Mouse (Mus musculus) intestine, postnatal 0 days (tissue): ENCODE data around the gene Cacng2. TPM values are rescaled to one million over a fixed set of nuclear protein-coding genes. Genes with fewer than 3 reads are reported as not detected.

Experiments
- ATAC-seq: fragments of 200-750 bp; cut with Nextera tagmentation; 2 replicates; pipeline ENCODE4 v1.8.0; 2017; ENCODE audit warnings: mild to moderate bottlenecking, moderate TSS enrichment, moderate library complexity
- H3K27ac ChIP-seq: fragments of 300-500 bp; sonication (generic); 2 replicates; pipeline ENCODE4 v1.5.1; 2014; ENCODE audit warnings: mild to moderate bottlenecking, low read depth, low read length, moderate library complexity
- H3K27me3 ChIP-seq: fragments of 300-500 bp; sonication (generic); replicated peaks from 2 replicates; pipeline ENCODE4 v1.6.1; 2014; ENCODE audit warnings: low read length, mixed read lengths; ENCODE audit not compliant: control insufficient read depth, insufficient read depth
- H3K36me3 ChIP-seq: fragments of 300-500 bp; sonication (generic); 2 replicates; pipeline ENCODE4 v1.6.1; 2014; ENCODE audit warnings: mild to moderate bottlenecking, moderate library complexity; ENCODE audit not compliant: control insufficient read depth, insufficient read depth
- H3K4me1 ChIP-seq: fragments of 300-500 bp; sonication (generic); replicated peaks from 2 replicates; pipeline ENCODE4 v1.6.1; 2014; ENCODE audit warnings: antibody characterized with exemption, low read length, mixed read lengths; ENCODE audit not compliant: control insufficient read depth, insufficient read depth
- H3K4me2 ChIP-seq: fragments of 300-500 bp; sonication (generic); replicated peaks from 2 replicates; pipeline ENCODE4 v1.6.1; 2014; ENCODE audit warnings: low read depth, mild to moderate bottlenecking, moderate library complexity
- H3K4me3 ChIP-seq: fragments of 300-500 bp; sonication (generic); 2 replicates; pipeline ENCODE4 v1.5.1; 2014; ENCODE audit warnings: low read depth, low read length
- H3K9ac ChIP-seq: fragments of 300-500 bp; sonication (generic); 2 replicates; pipeline ENCODE4 v1.6.1; 2014; ENCODE audit warnings: mild to moderate bottlenecking, low read depth, low read length
- H3K9me3 ChIP-seq: fragments of 300-500 bp; sonication (generic); 2 replicates; pipeline ENCODE4 v1.6.1; 2016; ENCODE audit warnings: mixed run types; ENCODE audit not compliant: control insufficient read depth
- CTCF ChIP-seq: sonication (generic); IDR thresholded peaks from 2 replicates; pipeline ENCODE4 v1.5.1; 2016; ENCODE audit warnings: low read depth, mild to moderate bottlenecking, control low read depth, antibody characterized with exemption, moderate library complexity
- WGBS: fragments of 180-500 bp; shearing (Covaris S2); extraction: QIAGEN DNeasy Blood & Tissue Kit; methylation state at CpG from one replicate; pipeline ENCODE4 v1.1.7; 2014; 5-methylcytosine and 5-hydroxymethylcytosine counted together
- polyA plus RNA-seq: library from polyadenylated mRNA; unstranded; fragments of >200 nt; fragmentation: Nextera tagmentation; extraction: Ambion mirVana; gene quantifications from 2 replicates; pipeline ENCODE4 v1.2.1, GENCODE M21; 2015

The Cacng2 gene
- polyA plus RNA-seq, 1 experiment from 2014 or later = 0.05 TPM

DNA sequence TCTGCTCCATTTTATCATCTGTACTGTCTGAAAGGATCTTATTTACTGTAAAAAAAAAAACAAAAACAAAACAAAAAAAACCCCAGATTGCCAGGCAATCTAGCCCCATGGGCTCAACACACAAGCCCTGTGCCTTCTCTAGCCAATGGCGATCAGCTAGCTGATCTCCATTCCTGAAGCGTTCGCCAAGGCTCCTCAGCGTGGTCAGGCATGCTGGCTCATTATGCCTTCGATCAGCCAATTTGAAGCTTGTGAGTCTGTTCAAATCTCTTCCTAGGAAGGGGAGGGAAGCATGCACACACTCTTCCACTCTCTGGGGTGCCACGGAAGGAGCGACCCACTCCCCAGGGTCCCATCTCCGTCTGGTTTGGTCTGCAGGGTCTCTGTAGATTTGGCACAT, 37.5 kb upstream of the Cacng2 start:
- Histone ChIP-seq H3K4me2 (no peak overlapping the region), H3K4me1 (no peaks in the 10 kb centered on the region), H3K9ac (no peak overlapping the region), H3K4me3 (no peak overlapping the region), H3K27me3 (no peaks in the 10 kb centered on the region), H3K36me3 (no peaks in the 10 kb centered on the region), H3K27ac (no peak overlapping the region), H3K9me3 (no peaks in the 10 kb centered on the region)
- ATAC-seq = no peak
- TF ChIP-seq CTCF = no peak
- WGBS = 85% methylated on average over 8 of the region's 8 CpGs

DNA sequence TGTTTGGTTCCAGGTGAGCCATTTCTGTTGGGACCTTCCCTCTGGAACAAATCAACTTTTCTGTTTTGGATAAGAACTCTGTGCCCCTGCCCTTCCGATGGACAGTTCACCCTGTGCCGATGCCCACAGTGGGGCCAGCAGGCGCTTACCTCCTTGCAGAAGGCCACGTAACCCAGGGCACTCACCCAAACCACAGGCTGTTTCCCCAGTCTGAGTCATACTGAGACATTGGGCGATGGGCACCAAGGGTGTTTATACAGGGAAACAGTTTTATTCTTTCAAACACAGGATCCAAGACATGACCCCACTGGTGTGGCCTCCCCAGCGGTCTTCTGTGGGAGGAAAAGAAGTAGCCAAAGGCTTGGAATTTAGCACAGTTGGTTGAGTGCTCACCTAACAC, 35.6 kb upstream of the Cacng2 start:
- Histone ChIP-seq H3K36me3 (no peaks in the 10 kb centered on the region), H3K27ac (no peak overlapping the region), H3K4me1 (no peaks in the 10 kb centered on the region), H3K9ac (no peak overlapping the region), H3K27me3 (no peaks in the 10 kb centered on the region), H3K9me3 (no peaks in the 10 kb centered on the region), H3K4me2 (no peak overlapping the region), H3K4me3 (no peak overlapping the region)
- WGBS = 85% methylated on average over 6 of the region's 6 CpGs
- no peak for ATAC-seq
- TF ChIP-seq CTCF = no peak

DNA sequence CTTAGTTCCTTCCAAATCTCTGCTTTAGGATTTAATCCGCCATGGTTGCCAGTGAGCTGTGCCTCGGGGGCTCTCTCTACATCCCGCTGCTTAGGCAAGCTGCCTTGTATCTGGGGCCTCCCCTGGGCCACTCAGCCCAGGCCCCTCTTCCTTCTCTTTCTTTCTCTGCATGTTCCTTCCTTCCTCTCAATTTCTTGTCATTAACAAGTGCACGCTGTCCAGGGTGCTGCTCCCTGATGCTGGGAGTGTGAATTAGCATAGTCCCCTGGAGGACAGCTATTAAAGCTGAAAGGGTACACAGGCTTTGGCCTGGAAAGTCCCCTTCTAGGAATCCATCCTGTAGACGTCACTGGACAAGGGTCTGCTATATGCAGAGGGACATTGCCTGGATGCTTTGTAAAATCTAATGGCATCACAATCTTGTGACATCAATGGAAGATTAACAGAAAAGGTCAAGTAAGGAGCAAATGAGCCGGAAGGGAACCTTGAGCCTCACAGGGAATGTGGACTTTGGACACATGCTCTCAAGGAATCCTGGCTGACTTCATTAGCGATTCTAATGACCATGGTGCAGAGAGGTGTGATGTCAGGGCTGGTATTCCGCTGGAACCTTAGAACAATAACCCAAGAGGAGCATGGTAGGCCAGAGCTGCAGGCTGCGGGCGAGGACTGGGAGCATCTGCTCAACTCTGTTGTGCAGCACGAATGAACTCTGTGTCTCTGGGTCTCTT, 33.4 kb upstream of the Cacng2 start:
- Histone ChIP-seq H3K4me1 (no peaks in the 10 kb centered on the region), H3K4me3 (no peak overlapping the region), H3K4me2 (no peak overlapping the region), H3K9me3 (no peaks in the 10 kb centered on the region), H3K9ac (no peak overlapping the region), H3K27me3 (no peaks in the 10 kb centered on the region), H3K36me3 (no peaks in the 10 kb centered on the region), H3K27ac (no peak overlapping the region)
- TF ChIP-seq CTCF = no peak
- no peak for ATAC-seq
- WGBS = 48% methylated on average over 11 of the region's 11 CpGs

DNA sequence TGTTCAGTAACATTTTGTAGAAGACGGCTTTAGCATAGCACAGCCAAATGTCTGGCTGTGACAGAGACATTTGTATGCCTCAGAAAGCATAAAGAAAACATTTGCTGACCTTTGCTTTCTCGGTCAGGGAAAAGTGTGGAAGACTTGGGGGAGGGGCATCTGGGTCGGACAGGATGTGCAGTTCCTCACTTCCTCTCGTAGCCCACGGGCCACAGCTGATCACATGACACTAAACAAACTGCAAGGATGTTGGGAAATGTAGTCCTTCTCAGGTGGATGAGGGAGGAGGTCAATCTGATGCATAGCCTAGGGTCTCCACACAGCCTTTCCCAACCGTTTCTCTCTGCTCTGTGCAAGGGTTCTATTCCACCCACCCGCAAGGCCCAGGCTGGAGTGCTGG, 28.7 kb upstream of the Cacng2 start:
- H3K4me2 ChIP-seq = no peak overlapping the region
- H3K27ac ChIP-seq = no peak overlapping the region
- no peaks in the 10 kb centered on the region for H3K27me3 ChIP-seq
- H3K36me3 ChIP-seq = no peaks in the 10 kb centered on the region
- TF ChIP-seq CTCF = no peak
- 69% methylated on average over 7 of the region's 7 CpGs for WGBS
- no peaks in the 10 kb centered on the region for H3K9me3 ChIP-seq
- no peak overlapping the region for H3K4me3 ChIP-seq
- no peak for ATAC-seq
- H3K4me1 ChIP-seq = no peaks in the 10 kb centered on the region
- H3K9ac ChIP-seq = no peak overlapping the region

DNA sequence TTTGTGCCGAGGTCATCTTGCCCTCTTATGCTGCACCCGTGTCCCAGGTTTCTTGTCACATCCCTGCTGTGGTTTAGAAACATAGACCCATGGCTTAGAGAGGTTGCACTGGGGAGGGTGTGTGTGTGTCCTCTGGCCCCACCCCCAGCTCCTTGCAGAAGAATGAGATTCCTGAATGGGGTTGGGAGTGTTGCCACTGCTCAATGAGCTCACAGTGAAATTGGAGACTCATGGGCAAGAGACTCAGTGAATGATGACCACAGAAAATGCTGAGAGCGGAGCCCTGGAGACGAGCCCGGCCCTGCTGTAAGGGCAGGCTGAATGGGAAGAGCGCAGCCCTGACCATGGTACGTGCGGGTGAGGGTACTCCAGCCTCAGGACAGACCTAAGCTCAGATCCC, 20.4 kb upstream of the Cacng2 start:
- Histone ChIP-seq H3K9ac (no peak overlapping the region), H3K4me3 (no peak overlapping the region), H3K4me2 (no peak overlapping the region), H3K27me3 (no peaks in the 10 kb centered on the region), H3K9me3 (no peaks in the 10 kb centered on the region), H3K27ac (no peak overlapping the region), H3K4me1 (no peaks in the 10 kb centered on the region), H3K36me3 (no peaks in the 10 kb centered on the region)
- no peak for TF ChIP-seq CTCF
- WGBS = 66% methylated on average over 8 of the region's 8 CpGs
- no peak for ATAC-seq

DNA sequence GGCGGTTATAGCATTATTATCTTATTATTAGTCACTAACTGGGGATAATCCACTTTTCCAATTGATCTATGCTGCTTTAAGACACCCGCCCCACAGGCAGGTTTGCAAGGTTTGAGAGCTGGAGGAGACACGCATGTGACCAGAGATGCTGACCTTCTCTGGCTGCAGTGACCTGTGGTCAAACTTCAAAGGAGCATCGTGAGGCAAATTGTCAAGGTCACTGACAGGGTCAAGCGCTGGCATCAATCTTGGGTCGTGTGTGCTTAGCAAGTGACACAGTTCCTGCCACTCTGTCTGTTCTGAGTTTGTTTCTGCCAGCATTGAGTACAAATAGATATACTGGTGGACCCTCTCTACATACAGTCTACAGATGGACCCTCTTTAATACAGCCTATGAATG, 14.8 kb upstream of the Cacng2 start:
- Histone ChIP-seq H3K4me2 (no peak overlapping the region), H3K9ac (no peak overlapping the region), H3K4me3 (no peak overlapping the region), H3K9me3 (no peaks in the 10 kb centered on the region), H3K27me3 (no peaks in the 10 kb centered on the region), H3K27ac (no peak overlapping the region), H3K36me3 (no peaks in the 10 kb centered on the region), H3K4me1 (no peaks in the 10 kb centered on the region)
- no peak for ATAC-seq
- 38% methylated on average over 6 of the region's 6 CpGs for WGBS
- TF ChIP-seq CTCF = no peak

DNA sequence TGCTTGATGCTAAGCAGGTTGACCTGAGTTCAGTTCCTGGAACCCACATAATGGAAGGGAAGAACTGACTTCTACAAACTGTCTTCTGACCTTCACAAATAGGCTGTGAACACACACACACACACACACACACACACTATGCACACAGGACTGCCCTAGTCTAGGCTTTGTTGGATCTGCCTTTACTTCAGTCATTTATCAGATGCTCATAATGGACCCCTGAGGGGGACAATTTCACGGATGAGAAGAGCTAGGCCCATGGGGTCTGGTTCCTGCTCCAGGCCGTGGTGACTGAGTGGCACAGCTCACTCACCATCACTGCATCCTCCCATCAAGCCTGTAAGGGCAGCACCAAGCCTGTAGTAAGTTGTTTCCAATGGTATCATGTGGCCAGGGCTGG, 13.6 kb upstream of the Cacng2 start:
- whole genome bisulfite sequencing = 46% methylated on average over 2 of the region's 2 CpGs
- no peak for TF ChIP-seq CTCF
- no peak overlapping the region for H3K4me2 ChIP-seq
- H3K27ac ChIP-seq = no peak overlapping the region
- H3K36me3 ChIP-seq = no peaks in the 10 kb centered on the region
- H3K9ac ChIP-seq = no peak overlapping the region
- ATAC-seq = no peak
- no peaks in the 10 kb centered on the region for H3K27me3 ChIP-seq
- no peaks in the 10 kb centered on the region for H3K9me3 ChIP-seq
- no peak overlapping the region for H3K4me3 ChIP-seq
- no peaks in the 10 kb centered on the region for H3K4me1 ChIP-seq
